Mouse (Mus musculus) splenic B cell, adult 2 months (primary cell): ENCODE data around the gene Zfp955b.
"Not testable (repeated sequence)": the region's sequence is repeated elsewhere in the genome, so short reads cannot be mapped to it uniquely, and the experiment has no call there.

Source experiments
- DNase-seq: peaks from one replicate; pipeline ENCODE4 v3.0.0-alpha.2; 2011; ENCODE audit warnings: low read depth, low spot score
- H3K27me3 ChIP-seq: 2 replicates; pipeline ENCODE4 v1.6.1; 2012; ENCODE audit warnings: mild to moderate bottlenecking, low read length, moderate library complexity, mixed read lengths; ENCODE audit not compliant: control insufficient read depth, poor library complexity, insufficient read depth, severe bottlenecking
- H3K36me3 ChIP-seq: 2 replicates; pipeline ENCODE4 v1.6.1; 2012; ENCODE audit warnings: mild to moderate bottlenecking, low read length, moderate library complexity, mixed read lengths; ENCODE audit not compliant: control insufficient read depth, poor library complexity, insufficient read depth, severe bottlenecking

The Zfp955b gene

GRCm38 (mm10) chr17:33289039-33289875, at the start of gene Zfp955b:
Gene Zfp955b, plus strand, starts transcription at chr17:33289544.
- H3K27me3 ChIP-seq, DNase-seq, H3K36me3 ChIP-seq: not testable (repeated sequence)

GRCm38 (mm10) chr17:33254530-33255318, 34.6 kb upstream of the Zfp955b start, which contains the start of gene Zfp955a:
Gene Zfp955a, minus strand, starts transcription at chr17:33255145.
- not testable (repeated sequence) for H3K27me3 ChIP-seq, DNase-seq, H3K36me3 ChIP-seq

DNA sequence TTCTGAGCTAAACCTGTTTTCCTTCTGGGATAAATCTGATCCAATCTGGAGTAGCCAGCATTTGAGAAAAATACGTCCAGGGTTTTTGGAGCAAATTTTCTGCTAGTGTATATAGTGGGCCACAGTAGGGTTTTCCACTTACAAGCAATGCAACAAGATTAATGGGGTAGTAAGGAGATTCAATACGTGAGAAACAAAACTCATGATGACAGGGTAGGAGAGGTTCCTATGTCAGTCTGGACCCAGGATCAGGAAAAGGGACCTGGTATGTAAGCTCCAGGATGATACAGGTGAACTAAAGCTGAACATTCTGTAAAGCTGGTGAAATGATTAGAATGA, 34.1 kb upstream of the Zfp955b start:
- not testable (repeated sequence) for H3K36me3 ChIP-seq, H3K27me3 ChIP-seq, DNase-seq

DNA sequence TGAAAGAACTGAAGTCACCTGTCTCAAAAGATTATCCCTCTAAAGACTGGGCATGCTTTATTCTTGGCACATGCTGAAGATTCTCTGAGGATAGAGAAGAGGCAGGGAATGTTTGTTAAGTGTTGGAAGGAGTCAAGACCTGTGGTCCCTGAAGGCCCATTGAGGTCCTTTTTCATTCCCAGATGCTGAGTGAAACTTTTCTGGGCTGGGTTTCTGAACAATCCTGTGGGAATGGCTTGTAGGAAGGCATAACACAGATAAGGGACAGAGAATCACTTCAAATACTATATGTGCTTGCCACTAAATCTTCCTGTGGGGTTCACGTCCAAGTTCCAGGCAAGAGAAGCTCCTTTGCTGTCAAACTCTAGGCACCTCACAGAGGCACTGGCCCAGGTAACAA, 25.0 kb upstream of the Zfp955b start, which contains the start of gene Olfr63:
TSS of gene Olfr63 (plus strand) at position 301 of the 400 bp plus-strand sequence.
- no peaks in the 10 kb centered on the region for H3K27me3 ChIP-seq
- H3K36me3 ChIP-seq = no peaks in the 10 kb centered on the region
- no peak for DNase-seq

- Histone ChIP-seq H3K27me3 (no peaks in the 10 kb centered on the region), H3K36me3 (no peaks in the 10 kb centered on the region)
- no peak for DNase-seq
These were observed 20.4 kb upstream of the Zfp955b start for GRCm38 (mm10) chr17:33268907-33269306.

DNA sequence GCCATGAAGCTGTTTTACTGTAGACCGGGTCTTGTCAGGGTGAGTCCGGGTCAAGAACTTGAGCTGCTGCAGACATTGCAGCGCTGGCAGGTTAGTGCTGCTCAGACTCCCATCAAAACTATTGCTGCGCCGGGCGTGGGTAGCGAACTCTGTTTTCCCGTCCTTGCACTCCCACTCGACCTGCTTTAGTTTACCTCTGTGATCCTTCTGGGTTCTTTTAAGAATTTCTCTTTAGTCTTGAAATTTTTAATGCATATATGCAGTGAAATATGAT, 469 bp downstream of the Zfp955b start:
- H3K27me3 ChIP-seq, H3K36me3 ChIP-seq, DNase-seq: not testable (repeated sequence)

DNA sequence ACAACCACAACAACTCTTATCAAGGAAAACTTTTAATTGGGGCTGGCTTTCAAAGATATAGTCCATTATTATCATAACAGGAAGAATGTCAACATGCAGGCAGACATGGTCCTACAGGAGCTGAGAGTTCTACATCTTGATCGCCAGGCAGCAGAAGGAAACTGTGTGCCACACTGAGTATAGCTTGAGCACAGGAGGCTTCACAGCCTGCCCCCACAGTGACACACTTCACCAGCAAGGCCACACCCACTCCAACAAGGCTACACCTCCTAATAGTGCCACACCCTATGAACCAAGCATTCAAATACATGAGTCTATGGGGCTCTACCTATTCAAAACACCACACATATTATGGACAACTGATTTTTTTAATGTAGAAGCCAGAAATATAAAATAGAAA, 63.6 kb downstream of the Zfp955b start:
- no peaks in the 10 kb centered on the region for H3K27me3 ChIP-seq
- no peaks in the 10 kb centered on the region for H3K36me3 ChIP-seq
- DNase-seq = peak; percentile 6
